20 mouse cellular contexts compared by ENCODE assay signal in the genomic region with DNA sequence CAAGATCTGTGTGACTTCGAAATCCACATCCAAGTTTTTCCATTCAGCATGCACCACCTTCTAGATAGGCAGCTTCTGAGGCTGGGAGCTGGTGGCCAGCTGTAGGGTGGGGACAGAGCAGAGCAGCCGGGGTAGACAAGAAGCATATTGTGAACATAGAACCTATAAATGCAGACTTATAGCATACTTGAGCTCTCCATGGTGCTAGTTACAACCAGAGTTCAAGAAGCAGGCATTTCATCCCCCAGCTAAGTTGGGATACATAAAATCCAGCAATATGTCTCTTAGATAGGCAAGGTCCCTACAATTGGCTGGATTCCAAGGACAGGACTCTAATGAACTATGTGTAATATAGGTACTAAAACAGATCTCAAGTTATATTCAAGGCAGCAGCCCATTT. TPM values are rescaled to one million over a fixed set of nuclear protein-coding genes. Genes with fewer than 3 reads are reported as not detected.
DNase-seq lines count a peak whose midpoint lies in the region; ATAC-seq lines count a peak whose summit lies in the region.
"Had no signal": no experiment of that assay in that cellular context is flagged by ENCODE, and none has a peak within 500 bp of the region (broad histone marks: within the 10 kb centered on the region; RNA-seq: fewer than 3 reads in every experiment).

No protein-coding gene starts in this region.

- no peak for ATAC-seq in embryonic facial prominence, embryonic 11.5 days (replicated peaks; ENCODE audit: insufficient number of reproducible peaks, low FRiP score, low TSS enrichment, low read depth)
- ATAC-seq: forebrain, embryonic 16.5 days; hindbrain, embryonic 16.5 days; inflammation-experienced regulatory T-cells, adult 6 months; intestine, postnatal 0 days had no signal

- no peaks in the 10 kb centered on the region for H3K9me3 ChIP-seq in embryonic facial prominence, embryonic 11.5 days (replicated peaks; ENCODE audit: control insufficient read depth, low read length)
- no peaks in the 10 kb centered on the region for H3K9me3 ChIP-seq in embryonic facial prominence, embryonic 10.5 days
- H3K9me3 ChIP-seq: heart, embryonic 10.5 days; hindbrain, embryonic 12.5 days had no signal

- H3K4me3 ChIP-seq in embryonic facial prominence, embryonic 11.5 days (ENCODE audit: low read depth, low read length): no peak overlapping the region
- no peak overlapping the region for H3K4me3 ChIP-seq in embryonic facial prominence, embryonic 10.5 days
- H3K4me3 ChIP-seq: heart, embryonic 10.5 days; hindbrain, embryonic 12.5 days had no signal

- no peaks in the 10 kb centered on the region for H3K36me3 ChIP-seq in embryonic facial prominence, embryonic 11.5 days (replicated peaks; ENCODE audit: control insufficient read depth, insufficient read depth, low read depth, low read length)
- no peaks in the 10 kb centered on the region for H3K36me3 ChIP-seq in embryonic facial prominence, embryonic 10.5 days (replicated peaks)
- H3K36me3 ChIP-seq: heart, embryonic 10.5 days; hindbrain, embryonic 12.5 days had no signal

- H3K9ac ChIP-seq in embryonic facial prominence, embryonic 11.5 days (replicated peaks; ENCODE audit: low read length): no peak overlapping the region
- H3K9ac ChIP-seq: hindbrain, embryonic 12.5 days had no signal

- WGBS in embryonic facial prominence, embryonic 11.5 days: 69% methylated on average over 2 of the region's 2 CpGs
- 70% methylated on average over 2 of the region's 2 CpGs for WGBS in embryonic facial prominence, embryonic 10.5 days

- H3K27me3 ChIP-seq in embryonic facial prominence, embryonic 11.5 days (ENCODE audit: control insufficient read depth, insufficient read depth, low read length): no peaks in the 10 kb centered on the region
- no peaks in the 10 kb centered on the region for H3K27me3 ChIP-seq in embryonic facial prominence, embryonic 10.5 days (replicated peaks; ENCODE audit: low read depth, poor library complexity, severe bottlenecking)

- no peak overlapping the region for H3K4me2 ChIP-seq in embryonic facial prominence, embryonic 11.5 days (ENCODE audit: low read depth, low read length)
- H3K4me2 ChIP-seq: hindbrain, embryonic 12.5 days had no signal

- H3K27ac ChIP-seq in embryonic facial prominence, embryonic 11.5 days (replicated peaks; ENCODE audit: low read depth, low read length): no peak overlapping the region
- no peak overlapping the region for H3K27ac ChIP-seq in embryonic facial prominence, embryonic 10.5 days (replicated peaks)
- H3K27ac ChIP-seq: heart, embryonic 10.5 days; hindbrain, embryonic 12.5 days had no signal

- H3K4me1 ChIP-seq in embryonic facial prominence, embryonic 11.5 days (ENCODE audit: control insufficient read depth, insufficient read depth, low read length): no peaks in the 10 kb centered on the region
- H3K4me1 ChIP-seq in embryonic facial prominence, embryonic 10.5 days: no peaks in the 10 kb centered on the region
- H3K4me1 ChIP-seq: heart, embryonic 10.5 days; hindbrain, embryonic 12.5 days had no signal

- DNase-seq in embryonic facial prominence, embryonic 11.5 days (ENCODE audit: low spot score): peak; percentile 26
- DNase-seq in embryonic facial prominence, embryonic 10.5 days (ENCODE audit: low spot score): no peak
- peak; percentile 13 for DNase-seq in 3T3-L1 (ENCODE audit: low read depth, low spot score)
- DNase-seq in NIH3T3 (ENCODE audit: low read depth): peak; percentile 33
- DNase-seq in forelimb bud, embryonic 11.5 days (ENCODE audit: low read depth, low spot score): peak; percentile 12
- no peak for DNase-seq in c-Kit-positive CD71-positive TER-119-positive erythroid progenitor cells, embryonic 14.5 days (ENCODE audit: low spot score)
- no peak for DNase-seq in frontal cortex, postnatal 25 days (ENCODE audit: low spot score in 2 of 2)
- DNase-seq: adrenal gland, postnatal 10 days; cerebellum, postnatal 36 days; heart, adult 18-20 months; heart, postnatal 10 days; heart, postnatal 4 days had no signal

RNA-seq across cellular contexts. Expression of a gene that starts 23.1 kb away (rescaled TPM):
- polyA plus RNA-seq in embryonic facial prominence, embryonic 11.5 days (2014; fragmentation: Nextera tagmentation; extraction: Ambion mirVana): not detected in 2 replicates
- polyA plus RNA-seq in embryonic facial prominence, embryonic 10.5 days (2016; fragmentation: Nextera tagmentation; extraction: Ambion mirVana): not detected in 2 replicates
- polyA plus RNA-seq: forebrain, embryonic 11.5 days; forebrain, embryonic 16.5 days; heart, embryonic 14.5 days; hindbrain, embryonic 12.5 days; hindbrain, embryonic 16.5 days; inflammation-experienced regulatory T-cells, adult 6 months; intestine, postnatal 0 days had no signal

Comparison
In these comparisons a context has a peak if more than half of its experiments do, and no peak if none do; other contexts are left out.
1. DNase-seq: peak in embryonic facial prominence, embryonic 11.5 days (single experiment), 3T3-L1 (single experiment), NIH3T3 (single experiment) and forelimb bud, embryonic 11.5 days (single experiment); none in embryonic facial prominence, embryonic 10.5 days (single experiment), c-Kit-positive CD71-positive TER-119-positive erythroid progenitor cells, embryonic 14.5 days (single experiment) and frontal cortex, postnatal 25 days (0 of 2).